Mouse (Mus musculus) stomach, postnatal 0 days (tissue): ENCODE measurements at regions not wholly inside any gene's neighbourhood (a gene's known extent, or its start where the extent isn't known, plus 50 kb on each side); places are given as distances from the start of the nearest gene placed in this dataset.

ENCODE experiments used
- ATAC-seq: fragments of 200-750 bp; cut with Nextera tagmentation; 2 replicates; pipeline ENCODE4 v1.8.0; 2017; ENCODE audit not compliant: low FRiP score, low TSS enrichment
- DNase-seq: peaks from one replicate; pipeline ENCODE4 v3.0.0-alpha.2; 2016; ENCODE audit warnings: low spot score
- H3K27ac ChIP-seq: fragments of 300-500 bp; sonication (generic); replicated peaks from 2 replicates; pipeline ENCODE4 v1.5.1; 2014; ENCODE audit warnings: mild to moderate bottlenecking, control low read depth
- H3K27me3 ChIP-seq: fragments of 300-500 bp; sonication (generic); 2 replicates; pipeline ENCODE4 v1.6.1; 2014; ENCODE audit warnings: low read length; ENCODE audit not compliant: control insufficient read depth, insufficient read depth
- H3K36me3 ChIP-seq: fragments of 300-500 bp; sonication (generic); 2 replicates; pipeline ENCODE4 v1.6.1; 2014; ENCODE audit warnings: low read length, mixed read lengths; ENCODE audit not compliant: control insufficient read depth, insufficient read depth
- H3K4me1 ChIP-seq: fragments of 300-500 bp; sonication (generic); replicated peaks from 2 replicates; pipeline ENCODE4 v1.6.1; 2014; ENCODE audit warnings: antibody characterized with exemption; ENCODE audit not compliant: control insufficient read depth, insufficient read depth
- H3K4me2 ChIP-seq: fragments of 300-500 bp; sonication (generic); replicated peaks from 2 replicates; pipeline ENCODE4 v1.6.1; 2014; ENCODE audit warnings: low read depth, mild to moderate bottlenecking, control low read depth, moderate library complexity
- H3K4me3 ChIP-seq: fragments of 300-500 bp; sonication (generic); 2 replicates; pipeline ENCODE4 v1.5.1; 2014; ENCODE audit warnings: low read depth, low read length, control low read depth
- H3K9ac ChIP-seq: fragments of 300-500 bp; sonication (generic); 2 replicates; pipeline ENCODE4 v1.6.1; 2014; ENCODE audit warnings: mild to moderate bottlenecking, low read length, control low read depth, mixed read lengths
- H3K9me3 ChIP-seq: fragments of 300-500 bp; sonication (generic); 2 replicates; pipeline ENCODE4 v1.6.1; 2016; ENCODE audit warnings: low read length; ENCODE audit not compliant: control insufficient read depth
- CTCF ChIP-seq: IDR thresholded peaks from 2 replicates; pipeline ENCODE4 v1.5.1; 2016; ENCODE audit warnings: antibody characterized with exemption, low read depth, mild to moderate bottlenecking, moderate library complexity
- EP300 ChIP-seq: optimal IDR thresholded peaks from 2 replicates; pipeline ENCODE3; 2016; ENCODE audit warnings: antibody characterized with exemption
- WGBS: fragments of 180-500 bp; shearing (Covaris S2); extraction: QIAGEN DNeasy Blood & Tissue Kit; methylation state at CpG from one replicate; pipeline ENCODE4 v1.1.7; 2014; 5-methylcytosine and 5-hydroxymethylcytosine counted together

- H3K9me3 ChIP-seq, result no peaks in the 10 kb centered on the region
- WGBS, result 76% methylated on average over 4 of the region's 4 CpGs
- no peaks in the 10 kb centered on the region for H3K36me3 ChIP-seq
- no peaks in the 10 kb centered on the region for H3K27me3 ChIP-seq
- ATAC-seq (no peak), DNase-seq (no peak)
- H3K4me2 ChIP-seq, result no peak overlapping the region
- no peak overlapping the region for H3K9ac ChIP-seq
- H3K4me1 ChIP-seq, result no peaks in the 10 kb centered on the region
- no peak overlapping the region for H3K4me3 ChIP-seq
- H3K27ac ChIP-seq, result no peak overlapping the region
- TF ChIP-seq EP300 (no peak), CTCF (no peak)
Observed at GRCm38 (mm10) chr14:103911707-103912106, 67.5 kb upstream of the Ednrb start.

GRCm38 (mm10) chr14:103911280-103911679 is 67.1 kb upstream of the Ednrb start:
- DNase-seq (no peak), ATAC-seq (no peak)
- H3K4me1 ChIP-seq, result no peaks in the 10 kb centered on the region
- no peaks in the 10 kb centered on the region for H3K36me3 ChIP-seq
- 100% methylated on average over 1 of the region's 1 CpGs for WGBS
- H3K27me3 ChIP-seq, result no peaks in the 10 kb centered on the region
- H3K9me3 ChIP-seq, result no peaks in the 10 kb centered on the region
- H3K4me3 ChIP-seq, result no peak overlapping the region
- no peak overlapping the region for H3K27ac ChIP-seq
- TF ChIP-seq EP300 (no peak), CTCF (no peak)
- H3K4me2 ChIP-seq, result no peak overlapping the region
- no peak overlapping the region for H3K9ac ChIP-seq

- Histone ChIP-seq H3K9ac (no peak overlapping the region), H3K27ac (no peak overlapping the region), H3K36me3 (no peaks in the 10 kb centered on the region), H3K4me1 (no peaks in the 10 kb centered on the region), H3K4me3 (no peak overlapping the region), H3K9me3 (no peaks in the 10 kb centered on the region), H3K4me2 (no peak overlapping the region), H3K27me3 (no peaks in the 10 kb centered on the region)
- ATAC-seq, result no peak
- no peak for TF ChIP-seq EP300
- no peak for TF ChIP-seq CTCF
- DNase-seq, result no peak
- 29% methylated on average over 2 of the region's 2 CpGs for WGBS
Observed at GRCm38 (mm10) chr14:103906417-103907070, 62.3 kb upstream of the Ednrb start.

- no peak overlapping the region for H3K4me2 ChIP-seq
- TF ChIP-seq CTCF, result no peak
- no peaks in the 10 kb centered on the region for H3K9me3 ChIP-seq
- DNase-seq, result no peak
- no peak for ATAC-seq
- H3K27ac ChIP-seq, result no peak overlapping the region
- no peaks in the 10 kb centered on the region; the same call in 1 of the 2 replicates for H3K4me1 ChIP-seq
- no peaks in the 10 kb centered on the region for H3K36me3 ChIP-seq
- H3K9ac ChIP-seq, result no peak overlapping the region
- no peaks in the 10 kb centered on the region for H3K27me3 ChIP-seq
- WGBS, result 84% methylated on average over 2 of the region's 2 CpGs
- no peak overlapping the region for H3K4me3 ChIP-seq
Observed at GRCm38 (mm10) chr14:103900817-103901216, 56.6 kb upstream of the Ednrb start.

GRCm38 (mm10) chr14:103899111-103899814 is 55.1 kb upstream of the Ednrb start:
- peak overlapping the region; percentile 22 for H3K4me3 ChIP-seq
- TF ChIP-seq CTCF (no peak), EP300 (no peak)
- 0 out of 2 replicates have a peak overlapping the region, but pooled peaks have one; percentile 13 for H3K27ac ChIP-seq
- H3K36me3 ChIP-seq, result no peaks in the 10 kb centered on the region
- DNase-seq, result no peak
- peak overlapping the region; percentile 54 for H3K4me2 ChIP-seq
- WGBS, result 9% methylated on average over 22 of the region's 22 CpGs
- no peaks in the 10 kb centered on the region for H3K27me3 ChIP-seq
- H3K9me3 ChIP-seq, result no peaks in the 10 kb centered on the region
- no peak overlapping the region for H3K9ac ChIP-seq
- ATAC-seq, result peak; percentile 74
- no peaks in the 10 kb centered on the region; the same call in 1 of the 2 replicates for H3K4me1 ChIP-seq

- no peaks in the 10 kb centered on the region for H3K36me3 ChIP-seq
- H3K9ac ChIP-seq, result no peak overlapping the region
- ATAC-seq (no peak), DNase-seq (no peak)
- no peaks in the 10 kb centered on the region for H3K27me3 ChIP-seq
- H3K4me3 ChIP-seq, result peak overlapping the region; percentile 22; the same call in 1 of the 2 replicates
- no peaks in the 10 kb centered on the region for H3K9me3 ChIP-seq
- H3K27ac ChIP-seq, result 0 out of 2 replicates have a peak overlapping the region, but pooled peaks have one; percentile 13
- peak overlapping the region; percentile 54 for H3K4me2 ChIP-seq
- no peak for TF ChIP-seq CTCF
- TF ChIP-seq EP300, result no peak
- WGBS, result 41% methylated on average over 9 of the region's 9 CpGs
- no peaks in the 10 kb centered on the region; the same call in 1 of the 2 replicates for H3K4me1 ChIP-seq
Observed at GRCm38 (mm10) chr14:103898689-103899088, 54.5 kb upstream of the Ednrb start.
